Mouse (Mus musculus) mesoderm, embryonic 11.5 days (tissue): ENCODE measurements at regions not wholly inside any gene's neighbourhood (a gene's known extent, or its start where the extent isn't known, plus 50 kb on each side); places are given as distances from the start of the nearest gene placed in this dataset.
"Not testable (repeated sequence)": the region's sequence is repeated elsewhere in the genome, so short reads cannot be mapped to it uniquely, and the experiment has no call there.

Experiments used
- DNase-seq: peaks from one replicate; pipeline ENCODE4 v3.0.0-alpha.2; 2012; ENCODE audit warnings: low read depth, low spot score

DNA sequence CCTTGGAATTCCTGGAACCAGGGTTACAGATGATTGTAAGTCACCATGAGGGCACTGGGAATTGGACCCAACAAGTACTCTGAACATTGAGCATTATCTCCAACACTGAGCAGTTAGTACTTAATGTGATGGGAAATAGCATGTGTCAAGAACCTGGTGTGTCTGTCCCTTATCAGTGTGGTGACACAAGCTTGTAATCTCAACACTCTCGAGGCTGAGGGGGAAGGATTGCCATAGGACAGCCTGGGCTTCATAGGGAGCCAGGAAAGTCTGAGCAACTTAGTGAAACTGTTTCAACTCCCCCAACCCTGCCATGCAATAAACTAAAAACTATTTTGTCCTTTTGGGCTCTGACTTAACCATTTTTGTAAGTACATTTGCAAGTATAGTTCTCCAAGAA is 100.0 kb downstream of the Wdr20rt start:
- no peak for DNase-seq

DNA sequence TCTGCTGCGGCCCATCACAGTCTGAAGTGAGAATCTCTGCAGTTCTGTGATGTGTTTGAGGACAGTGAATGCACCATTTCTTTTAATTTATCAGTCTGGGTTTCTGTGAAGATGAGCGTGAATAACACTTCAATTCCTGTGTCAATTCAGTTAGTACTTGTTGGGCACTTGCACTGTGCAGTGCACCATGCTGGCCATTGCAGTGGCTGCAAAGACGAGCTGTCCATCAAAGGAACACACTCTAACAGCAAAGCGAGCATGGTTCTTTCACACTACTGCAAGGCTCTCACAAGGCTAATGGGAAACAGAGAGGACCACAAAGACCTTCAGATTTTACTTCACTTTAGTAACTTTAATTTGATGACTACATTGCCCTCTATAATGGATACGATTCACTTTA is 103.2 kb downstream of the Wdr20rt start:
- no peak for DNase-seq

DNA sequence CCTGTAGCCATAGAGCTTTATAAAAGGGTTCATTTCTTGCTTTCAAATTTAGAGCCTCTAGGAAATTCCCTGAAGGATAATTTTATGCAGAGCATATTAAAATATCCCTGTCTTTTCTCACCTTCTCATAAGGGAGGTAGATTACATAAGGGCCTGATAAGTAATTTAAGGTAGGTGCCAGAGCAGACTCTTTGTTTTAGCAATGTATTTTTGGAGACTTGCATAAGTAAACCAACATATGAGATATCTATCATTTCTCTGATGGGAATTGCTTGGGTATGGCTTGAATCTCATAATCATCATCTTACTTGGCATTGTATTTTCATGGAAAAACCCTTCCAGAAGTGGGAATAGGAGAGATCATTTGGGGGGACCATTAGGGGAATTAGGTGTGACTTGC is 104.4 kb downstream of the Wdr20rt start:
- no peak for DNase-seq

DNA sequence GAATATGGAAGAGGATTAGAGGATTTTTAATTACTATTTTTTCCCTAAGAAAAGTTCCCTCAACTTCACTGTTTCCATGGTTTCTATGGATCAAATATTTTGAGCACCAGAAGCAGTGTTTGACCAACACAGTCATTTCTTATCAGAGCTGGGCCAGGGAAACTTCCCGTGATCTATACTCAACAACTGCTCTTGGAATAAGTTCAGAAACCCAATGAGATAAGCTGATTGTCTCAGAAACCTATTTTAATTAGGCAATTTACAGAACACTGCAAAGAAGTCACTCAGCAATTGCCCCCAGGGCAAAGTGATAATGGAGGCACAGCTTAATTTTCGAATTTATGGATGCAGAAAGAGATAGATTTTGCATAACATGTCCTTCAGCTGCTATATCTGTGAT is 114.7 kb downstream of the Wdr20rt start:
- no peak for DNase-seq

DNA sequence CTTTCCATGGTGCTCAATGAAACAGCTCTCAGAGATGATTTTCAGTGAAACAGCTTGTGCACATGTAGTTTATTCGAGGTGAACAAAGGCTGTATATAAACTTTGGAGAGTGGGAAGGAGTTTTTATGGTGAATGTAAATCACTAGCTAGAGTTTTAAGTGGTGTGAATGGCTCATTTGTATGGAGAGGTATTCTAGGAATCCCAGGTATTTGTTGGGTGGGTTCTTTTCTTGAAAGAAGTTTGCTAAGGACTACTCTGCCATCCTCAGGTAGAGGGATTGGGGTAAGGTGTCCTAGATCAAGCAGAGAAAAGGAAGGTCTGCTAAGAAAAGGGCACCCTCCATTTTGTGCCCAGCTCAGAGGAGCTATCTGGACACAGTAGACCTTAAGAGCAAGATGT is 121.9 kb downstream of the Wdr20rt start:
- no peak for DNase-seq

DNA sequence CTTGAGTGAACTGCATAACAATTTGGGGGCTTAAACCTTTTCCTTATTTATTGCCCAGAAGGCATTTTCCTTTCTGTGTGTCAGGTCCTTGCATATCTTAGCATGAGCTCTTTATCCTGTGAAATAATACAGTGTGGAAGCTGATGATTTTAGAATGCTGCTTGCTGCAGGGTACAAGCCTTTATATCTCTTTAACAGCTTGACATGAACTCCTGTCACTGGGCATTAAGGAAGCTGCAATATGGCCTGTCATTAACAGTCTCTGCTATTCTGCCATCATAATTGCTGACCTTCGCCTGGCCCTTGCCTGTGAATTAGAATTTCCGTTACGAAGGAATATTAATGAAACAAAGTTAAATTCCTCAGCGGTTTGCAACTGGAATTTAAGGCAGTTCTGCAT is 124.2 kb downstream of the Wdr20rt start:
- DNase-seq = no peak

DNA sequence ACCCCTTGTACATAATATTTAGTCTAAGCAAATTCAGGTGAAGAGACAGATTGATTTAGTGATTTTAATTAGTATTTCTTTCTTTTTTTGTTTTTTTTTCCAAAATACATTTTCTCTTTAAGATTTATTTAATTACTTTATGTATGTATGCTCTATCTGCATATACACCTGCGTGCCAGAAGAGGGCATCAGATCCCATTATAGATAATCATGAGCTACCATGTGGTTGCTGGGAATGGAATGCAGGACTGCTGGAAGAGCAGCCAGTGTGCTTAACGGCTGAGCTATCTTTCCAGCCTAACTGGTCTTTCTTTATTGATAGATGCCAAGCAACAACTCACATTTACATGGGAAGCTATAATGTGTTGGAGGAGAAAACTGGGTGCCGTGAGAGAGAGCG is 138.9 kb downstream of the Wdr20rt start:
- DNase-seq = no peak

DNA sequence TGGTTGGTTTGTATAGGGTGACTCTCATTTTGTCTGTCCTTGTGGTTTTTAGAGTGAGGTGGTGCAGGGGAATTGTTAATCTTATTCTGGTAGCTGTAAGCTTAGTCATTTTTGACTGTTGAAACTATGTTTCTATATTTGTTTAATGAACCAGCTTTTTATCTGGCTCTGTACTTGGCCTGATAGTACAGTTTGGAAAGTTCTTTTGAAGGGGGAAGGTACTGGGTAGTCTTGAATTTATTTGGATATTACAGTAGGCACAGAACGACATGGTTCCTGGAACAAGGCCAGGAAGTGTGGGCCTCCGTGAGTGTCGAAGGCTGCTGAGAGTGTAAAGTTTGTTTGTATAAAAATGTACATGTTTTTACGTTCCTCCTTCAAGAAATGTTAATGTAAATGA is 142.0 kb downstream of the Wdr20rt start:
- DNase-seq = no peak

DNA sequence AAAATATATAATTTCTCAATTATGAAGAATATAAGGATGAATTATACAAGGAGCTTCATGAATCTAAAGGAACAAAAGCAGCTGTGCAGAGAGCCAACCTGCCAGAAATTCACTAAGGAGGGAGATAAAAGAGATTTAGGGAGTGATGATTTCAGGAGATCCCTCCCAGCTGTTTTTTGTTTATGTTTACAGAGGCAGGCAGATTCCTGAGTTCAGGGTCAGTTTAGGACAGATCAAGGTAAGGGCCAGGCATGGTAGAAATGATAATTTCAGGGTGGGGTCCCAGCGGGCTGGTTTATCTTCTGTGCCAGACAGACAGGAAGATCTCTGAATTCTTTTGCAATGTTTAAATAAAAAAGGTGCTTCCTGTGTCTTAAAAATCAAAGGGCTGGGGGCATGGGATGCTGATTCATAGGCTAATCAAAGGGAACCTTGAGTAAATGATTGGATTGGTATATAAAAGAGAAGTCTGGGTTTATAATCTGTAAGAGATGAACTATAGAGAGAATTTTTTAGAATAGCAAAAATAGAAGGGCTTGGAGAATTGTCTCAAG is 142.6 kb downstream of the Wdr20rt start:
- DNase-seq = no peak

DNA sequence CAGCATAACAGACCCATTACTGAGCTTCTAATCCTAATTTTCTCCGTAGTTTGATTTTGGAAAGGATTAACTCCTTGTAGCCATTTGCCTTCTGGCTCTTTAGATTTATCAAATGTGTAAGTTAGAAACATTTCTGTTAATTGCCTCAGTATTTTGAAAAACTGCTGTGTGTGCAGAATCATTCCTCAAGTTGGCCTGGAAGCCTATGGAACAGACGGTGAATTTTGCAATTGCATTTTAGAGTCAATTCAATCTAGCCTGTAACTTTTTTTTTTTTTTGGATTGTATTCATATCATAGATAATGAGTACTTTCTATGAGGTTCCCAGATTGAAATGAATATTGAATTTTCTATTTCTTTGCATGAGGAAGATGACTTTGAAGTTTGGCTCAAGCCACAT is 146.3 kb downstream of the Wdr20rt start:
- DNase-seq = no peak

DNA sequence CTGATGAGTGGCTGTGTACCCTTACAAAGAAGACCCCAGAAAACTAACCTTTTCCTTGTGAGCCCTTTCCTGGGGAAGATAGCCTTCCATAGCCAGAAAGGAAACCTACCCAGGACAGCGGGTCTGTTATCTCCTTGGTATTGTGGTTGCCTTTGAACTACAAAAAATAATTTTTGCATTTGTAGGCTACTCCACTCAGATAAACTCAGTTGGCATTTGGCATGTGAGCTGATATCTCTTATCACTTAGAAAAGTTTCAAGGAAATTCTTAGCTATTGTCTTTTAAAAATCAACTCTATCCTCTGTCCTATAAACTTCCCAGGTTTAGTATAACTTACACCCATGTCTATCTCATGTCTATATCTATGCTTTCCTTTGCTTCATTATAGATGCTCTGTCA is 154.0 kb downstream of the Wdr20rt start:
- no peak for DNase-seq

DNA sequence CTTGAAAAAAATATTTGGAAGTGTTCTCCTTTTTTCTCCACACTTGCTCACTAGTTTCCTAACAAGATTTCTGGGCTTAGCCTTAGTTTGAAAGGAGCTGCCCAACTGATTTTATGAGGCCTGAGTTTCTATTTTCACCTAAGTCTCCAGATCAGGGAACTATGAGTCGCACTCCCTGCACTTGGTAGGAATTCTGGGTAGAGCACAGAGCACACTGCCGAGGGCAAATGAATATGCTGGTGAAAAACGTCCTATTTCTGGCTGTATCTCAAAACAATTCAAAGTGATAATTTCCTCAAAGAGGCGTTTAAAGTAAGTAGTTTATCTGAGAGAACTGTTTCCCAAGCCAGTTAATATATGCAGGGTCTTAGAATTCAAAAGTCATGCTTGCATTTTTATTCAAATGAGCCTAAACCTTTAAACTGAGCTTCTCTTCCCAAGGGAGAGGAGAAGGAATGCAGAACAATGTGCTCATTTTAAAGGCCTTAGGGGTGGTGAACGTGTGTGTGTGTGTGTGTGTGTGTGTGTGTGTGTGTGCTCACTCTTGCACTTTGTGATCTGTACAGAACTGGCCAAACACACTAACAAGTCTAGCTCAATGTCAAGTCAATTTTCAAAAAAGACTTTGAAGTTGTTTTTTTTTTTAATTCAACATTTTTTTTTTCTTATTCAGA is 156.9 kb downstream of the Wdr20rt start:
- peak; percentile 13 for DNase-seq

DNA sequence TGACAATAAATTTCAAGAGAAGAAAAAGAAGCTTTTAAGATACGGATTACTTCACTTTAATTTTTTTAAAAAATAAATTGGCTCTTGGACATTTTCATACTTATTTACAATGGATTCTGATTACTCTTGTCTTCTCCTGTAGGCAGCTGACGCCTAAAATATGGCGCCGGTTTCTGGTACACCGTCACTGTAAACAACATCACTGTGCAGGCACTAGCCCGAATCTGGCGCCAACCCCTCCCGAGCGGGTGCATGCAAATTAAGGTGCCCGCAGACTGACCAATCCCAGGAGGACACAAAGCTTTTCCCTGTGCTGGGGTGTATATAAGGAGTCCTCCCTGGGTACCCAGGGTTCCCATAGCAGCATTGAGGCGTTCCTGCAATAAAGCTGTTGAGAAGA is 157.5 kb downstream of the Wdr20rt start:
- DNase-seq = not testable (repeated sequence)

DNA sequence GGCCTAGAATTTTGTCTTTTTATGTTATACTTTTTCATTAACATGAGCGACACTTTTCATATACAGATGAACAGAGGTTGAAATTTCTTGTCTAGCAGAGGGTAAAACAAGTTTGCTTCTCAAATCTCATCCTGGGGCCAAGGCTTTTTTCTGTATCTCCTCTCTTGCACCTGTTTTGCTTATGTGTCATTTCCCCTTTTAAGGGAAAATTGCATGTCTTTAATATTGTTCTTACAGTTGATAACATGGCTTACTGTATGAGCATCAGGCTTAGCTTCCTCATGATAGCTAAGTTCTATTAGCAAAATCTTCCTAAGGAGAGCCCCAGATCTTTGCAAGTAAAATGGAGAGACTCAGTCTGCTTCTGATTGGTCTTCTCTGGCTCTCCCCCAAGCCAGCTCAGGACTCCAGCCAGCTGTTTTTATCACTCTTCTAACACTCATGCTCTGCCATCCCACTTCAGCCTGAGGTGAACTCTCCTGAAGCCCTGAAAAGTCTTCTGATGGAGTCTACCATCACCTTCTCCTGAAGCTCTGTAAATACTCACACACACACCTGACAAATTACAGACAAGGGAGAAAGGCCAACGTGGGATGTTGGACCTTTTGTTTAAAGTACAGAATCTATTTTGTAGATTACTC is 160.8 kb downstream of the Wdr20rt start:
- DNase-seq = no peak

DNA sequence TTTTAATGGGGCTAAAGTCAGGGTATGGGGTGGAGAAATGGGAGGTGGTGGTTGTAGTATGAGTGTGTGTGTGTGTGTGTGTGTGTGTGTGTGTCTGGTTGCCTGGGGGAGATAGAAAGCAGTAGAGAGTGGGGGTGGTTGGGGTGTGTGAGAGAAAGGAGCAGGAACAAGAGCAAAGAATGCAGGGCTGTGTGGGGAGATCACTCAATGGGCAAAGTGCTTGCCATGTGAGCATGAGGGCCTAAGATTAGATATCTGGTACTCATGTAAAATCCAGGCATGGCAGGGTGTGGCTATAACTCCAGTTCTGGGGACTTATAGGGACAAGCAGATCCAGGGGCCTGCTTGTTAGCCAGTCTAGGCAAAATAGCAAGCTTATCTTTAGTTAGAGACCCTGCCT is 161.7 kb downstream of the Wdr20rt start:
- no peak for DNase-seq

DNA sequence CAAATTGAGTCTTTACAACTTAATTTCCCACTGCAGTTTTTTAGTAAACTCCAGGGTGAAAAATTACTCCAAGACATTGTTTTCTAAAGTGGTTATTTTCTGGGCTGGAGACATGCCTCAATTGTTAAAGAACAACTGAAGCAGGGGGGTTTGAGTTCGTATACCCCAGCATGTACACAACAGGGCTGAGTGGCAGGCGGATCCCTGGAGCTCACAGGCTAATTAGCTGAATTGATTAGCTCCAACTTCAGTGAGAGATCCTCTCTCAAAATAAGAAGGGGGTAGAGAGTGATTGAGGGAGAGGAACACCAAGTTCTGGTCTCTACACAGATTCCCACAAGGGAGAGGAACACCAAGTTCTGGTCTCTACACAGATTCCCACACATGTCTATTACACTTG is 164.2 kb downstream of the Wdr20rt start:
- DNase-seq = no peak

DNA sequence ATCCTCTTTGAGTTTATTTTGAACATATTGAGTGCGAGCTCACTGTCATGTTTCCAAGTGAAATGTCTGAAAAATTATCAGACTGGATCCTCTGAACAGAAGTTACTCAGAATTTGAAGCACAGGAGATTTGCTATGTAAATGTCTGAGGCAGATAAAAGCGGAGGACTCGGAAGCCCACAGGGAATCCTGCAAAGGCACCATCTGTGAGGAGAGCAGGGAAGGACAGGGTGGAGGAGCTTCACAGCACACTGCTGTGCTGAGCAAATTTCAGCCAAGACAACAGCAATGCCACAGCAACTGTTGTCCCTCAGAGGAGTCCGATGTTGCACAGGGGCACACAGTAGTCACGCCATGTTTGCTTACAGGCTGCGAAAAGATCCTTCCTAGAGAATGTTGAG is 165.0 kb downstream of the Wdr20rt start:
- no peak for DNase-seq

DNA sequence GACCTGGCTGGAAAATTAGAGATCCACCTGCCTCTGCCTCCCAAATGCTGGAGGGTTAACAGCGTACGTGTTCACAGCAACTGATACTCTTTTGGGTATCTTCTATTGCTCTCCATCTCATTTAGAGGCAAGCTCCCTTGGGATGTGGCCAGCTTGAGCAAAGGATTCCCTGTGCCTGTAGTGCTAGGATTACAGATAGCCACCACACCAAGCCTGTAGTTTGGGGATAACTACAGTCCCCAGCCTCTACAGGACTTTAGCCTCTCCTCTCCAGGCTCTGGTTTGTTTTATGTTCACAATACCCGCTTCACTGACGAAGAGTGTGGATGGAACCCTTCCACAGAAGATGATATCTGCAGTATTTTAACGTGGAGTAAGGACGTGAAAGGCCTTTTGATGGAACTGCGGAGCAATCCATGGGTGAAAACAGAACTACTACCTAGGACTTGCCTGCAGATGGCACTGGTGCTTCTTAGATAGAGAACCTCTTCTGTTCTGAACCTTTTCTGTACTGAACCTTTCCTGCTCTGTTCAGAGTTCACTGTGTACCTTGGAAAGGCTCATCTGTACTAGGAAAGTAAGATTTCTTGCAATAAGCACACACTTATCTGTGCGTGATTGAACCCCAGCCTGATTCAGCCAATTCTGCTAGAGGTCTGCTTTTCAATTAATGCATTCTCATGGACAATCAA is 176.6 kb downstream of the Wdr20rt start:
- DNase-seq = peak; percentile 46

DNA sequence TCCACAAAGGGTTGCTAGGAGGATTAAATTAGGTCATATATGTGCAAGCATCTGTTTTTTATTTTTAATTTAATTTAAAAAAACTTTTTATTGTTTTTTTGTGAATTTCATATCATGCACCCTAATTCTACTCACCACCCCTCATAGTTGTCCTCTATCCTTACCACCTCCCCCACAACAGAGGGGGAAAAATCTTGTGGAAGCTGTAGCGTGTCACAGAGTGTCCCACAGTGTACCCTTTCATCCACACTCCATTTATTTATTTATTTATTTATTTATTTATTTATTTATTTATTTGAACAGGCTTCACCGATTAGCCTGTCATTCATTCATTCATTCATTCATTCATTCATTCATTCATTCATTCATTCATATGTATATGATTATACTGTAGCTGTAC is 177.8 kb downstream of the Wdr20rt start:
- no peak for DNase-seq

DNA sequence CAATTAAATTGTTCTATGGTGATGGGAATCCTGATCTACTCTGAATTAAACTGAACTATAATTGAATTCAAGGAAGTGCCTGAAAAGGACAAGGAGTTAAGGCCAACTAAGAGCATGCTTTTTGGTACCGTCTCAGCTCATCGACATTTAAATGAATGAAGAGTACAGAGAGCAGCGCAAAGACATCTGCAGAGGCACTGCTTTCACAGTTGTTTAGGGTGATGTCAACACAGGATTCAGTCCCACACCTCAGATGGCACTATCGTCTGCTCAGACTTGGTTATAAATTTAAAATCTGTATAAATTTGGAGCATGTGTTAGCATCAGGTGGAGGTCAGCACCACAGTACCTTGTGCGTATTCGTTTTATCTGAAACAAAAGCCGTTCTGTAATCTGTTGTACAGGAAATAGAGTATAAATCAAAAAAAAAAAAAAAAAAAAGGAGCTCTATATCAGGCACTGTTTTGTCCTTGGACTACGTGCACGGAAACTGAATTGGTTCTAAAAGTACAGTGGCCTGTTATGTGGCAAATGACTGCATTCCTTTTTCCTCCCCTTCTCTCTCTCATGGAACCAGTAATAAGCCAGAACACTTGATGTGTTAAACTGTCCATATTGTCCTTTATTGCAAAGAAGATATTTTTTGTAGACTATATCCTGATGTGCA is 187.8 kb downstream of the Wdr20rt start:
- no peak for DNase-seq

DNA sequence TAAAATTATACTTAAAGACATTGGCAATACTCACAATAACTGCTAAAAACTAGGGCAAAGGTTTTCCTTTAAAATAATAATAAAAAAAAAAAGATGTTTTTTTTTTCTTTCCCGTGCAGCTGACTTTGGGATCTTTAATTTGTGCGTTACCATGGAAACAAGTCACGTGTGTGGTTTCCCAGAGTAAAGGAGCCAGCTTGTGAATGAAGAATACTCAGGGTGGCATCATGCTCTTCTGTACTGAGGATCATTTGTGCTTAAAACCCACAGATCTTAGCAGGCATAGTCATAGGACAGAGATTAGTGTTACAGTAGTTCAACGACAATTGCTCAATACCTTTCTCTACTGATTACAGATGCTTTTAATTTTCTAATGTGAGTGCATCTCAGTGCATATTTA is 189.1 kb downstream of the Wdr20rt start:
- DNase-seq = peak; percentile 27

DNA sequence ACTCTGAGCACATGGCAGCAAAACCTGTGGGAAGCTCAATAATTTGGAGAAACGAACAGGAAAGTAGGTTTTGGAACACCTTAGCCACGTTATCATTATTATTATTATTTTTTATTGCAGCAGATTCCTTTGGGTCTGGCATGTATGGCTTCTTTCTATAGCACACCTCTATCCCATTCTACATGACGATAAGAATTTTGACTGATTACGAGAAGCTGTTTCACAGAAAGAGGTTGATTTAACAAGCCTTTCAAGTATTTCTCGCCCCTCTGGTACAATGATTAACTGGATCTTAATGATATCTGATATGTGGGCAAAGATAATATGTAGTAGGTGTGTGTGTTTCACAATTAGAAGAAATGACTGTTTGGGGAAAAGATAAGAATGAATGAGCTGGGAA is 191.6 kb downstream of the Wdr20rt start:
- DNase-seq = no peak
